23 mouse cellular contexts compared by ENCODE assay signal in the genomic region with DNA sequence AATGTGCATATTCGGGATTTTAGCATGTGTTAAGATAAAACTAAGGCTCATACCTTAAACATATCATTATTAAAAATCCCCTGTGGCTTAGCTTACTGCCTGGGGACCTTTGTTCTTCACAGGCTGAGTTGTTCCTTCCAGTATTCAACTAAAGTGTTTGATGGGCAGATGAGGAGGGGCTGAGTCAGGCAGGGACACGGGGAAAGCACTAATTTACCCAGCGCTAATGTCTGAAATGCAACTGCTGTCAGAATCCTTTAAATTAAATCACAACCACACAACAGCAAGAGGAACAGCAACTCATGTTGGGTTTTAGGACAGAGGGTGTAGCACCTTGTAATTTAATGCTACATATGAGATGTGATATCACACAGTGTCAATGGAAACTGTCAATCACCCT.
"Had no signal": no experiment of that assay in that cellular context is flagged by ENCODE, and none has a peak within 500 bp of the region (broad histone marks: within the 10 kb centered on the region; RNA-seq: fewer than 3 reads in every experiment).

No protein-coding gene starts in this region.

- ATAC-seq: hindbrain, postnatal 0 days; intestine, embryonic 16.5 days; liver, embryonic 12.5 days had no signal

- H3K4me3 ChIP-seq: heart, embryonic 10.5 days; heart, embryonic 12.5 days; hindbrain, embryonic 13.5 days; hindbrain, embryonic 15.5 days; layer of hippocampus, adult 2 months; limb, embryonic 13.5 days; limb, embryonic 15.5 days; liver, embryonic 12.5 days had no signal

- H3K27ac ChIP-seq: heart, embryonic 10.5 days; hindbrain, embryonic 13.5 days; hindbrain, embryonic 15.5 days; hindbrain, postnatal 0 days; layer of hippocampus, adult 2 months; limb, embryonic 13.5 days; limb, embryonic 15.5 days; liver, embryonic 12.5 days; liver, embryonic 14.5 days had no signal

- DNase-seq: gastrocnemius, postnatal 10 days; gastrocnemius, postnatal 25 days; heart, adult 18-20 months; heart, postnatal 14 days; heart, postnatal 36 days; kidney, adult 11 months; kidney, adult 2 months; kidney, postnatal 10 days; kidney, postnatal 25 days; kidney, postnatal 4 days; layer of hippocampus, postnatal 36 days; left cerebral cortex, postnatal 4 days had no signal

- H3K9me3 ChIP-seq: heart, embryonic 10.5 days; heart, embryonic 12.5 days; hindbrain, embryonic 13.5 days; hindbrain, embryonic 15.5 days; limb, embryonic 13.5 days; limb, embryonic 15.5 days; liver, embryonic 12.5 days had no signal

- H3K36me3 ChIP-seq: heart, embryonic 10.5 days; heart, embryonic 12.5 days; hindbrain, embryonic 13.5 days; hindbrain, embryonic 15.5 days; limb, embryonic 13.5 days; limb, embryonic 15.5 days; liver, embryonic 12.5 days had no signal

- H3K9ac ChIP-seq: heart, embryonic 12.5 days; hindbrain, embryonic 13.5 days; hindbrain, embryonic 15.5 days; limb, embryonic 13.5 days; limb, embryonic 15.5 days; liver, embryonic 12.5 days; liver, embryonic 14.5 days had no signal

- H3K4me2 ChIP-seq: heart, embryonic 12.5 days; hindbrain, embryonic 13.5 days; hindbrain, embryonic 15.5 days; limb, embryonic 13.5 days; limb, embryonic 15.5 days; liver, embryonic 12.5 days had no signal

- H3K4me1 ChIP-seq: heart, embryonic 10.5 days; heart, embryonic 12.5 days; hindbrain, embryonic 15.5 days; limb, embryonic 13.5 days; limb, embryonic 15.5 days; liver, embryonic 12.5 days had no signal

- H3K27me3 ChIP-seq: heart, embryonic 12.5 days; hindbrain, embryonic 13.5 days; hindbrain, embryonic 15.5 days; limb, embryonic 13.5 days; limb, embryonic 15.5 days; liver, embryonic 12.5 days had no signal
